Mouse (Mus musculus) G1E-ER4 (cell line): ENCODE data around the gene Col4a1. TPM values are rescaled to one million over a fixed set of nuclear protein-coding genes. Genes with fewer than 3 reads are reported as not detected.

Experiments used
- GATA1 ChIP-seq: IDR thresholded peaks from one replicate; pipeline ENCODE4 v1.8.0; 2012; ENCODE audit warnings: low read length, inconsistent platforms
- polyA plus RNA-seq: library from polyadenylated mRNA; stranded (reverse); fragments of >175 nt; gene quantifications from 2 replicates; pipeline ENCODE4 v1.2.3, GENCODE M21; 2012

Gene Col4a1
- polyA plus RNA-seq, 1 experiment: not detected

- TF ChIP-seq GATA1: no peak
These were observed 143.8 kb downstream of the Col4a1 start for GRCm38 (mm10) chr8:11168780-11169179.

- TF ChIP-seq GATA1: no peak
These were observed 144.7 kb downstream of the Col4a1 start for GRCm38 (mm10) chr8:11167955-11168354.

- TF ChIP-seq GATA1: no peak
These were observed 147.0 kb downstream of the Col4a1 start for GRCm38 (mm10) chr8:11165592-11165991.

GRCm38 (mm10) chr8:11156319-11156692 is 156.3 kb downstream of the Col4a1 start:
- no peak for TF ChIP-seq GATA1

GRCm38 (mm10) chr8:11155579-11156318 is 156.9 kb downstream of the Col4a1 start:
- no peak for TF ChIP-seq GATA1

GRCm38 (mm10) chr8:11150268-11150667 is 162.4 kb downstream of the Col4a1 start:
- TF ChIP-seq GATA1: no peak

- no peak for TF ChIP-seq GATA1
These were observed 163.3 kb downstream of the Col4a1 start for GRCm38 (mm10) chr8:11149201-11149810.

- TF ChIP-seq GATA1: no peak
These were observed 163.8 kb downstream of the Col4a1 start for GRCm38 (mm10) chr8:11148797-11149196.

Other genes with a start within 250 kb of the Col4a1 start
- gene Col4a2, start within 50 bp of the Col4a1 start, polyA plus RNA-seq: not detected in 2 replicates
- not detected in 2 replicates for gene Rab20, start 165.9 kb upstream of the Col4a1 start, polyA plus RNA-seq
- gene Naxd, start 184.7 kb upstream of the Col4a1 start, polyA plus RNA-seq: 44.8 and 46.7 TPM in 2 replicates
- 45.2 and 57.4 TPM in 2 replicates for gene Cars2, start 238.0 kb upstream of the Col4a1 start, polyA plus RNA-seq
- gene Ing1, start 242.7 kb upstream of the Col4a1 start, polyA plus RNA-seq: 51.5 and 65.4 TPM in 2 replicates